Mouse (Mus musculus): ENCODE measurements around the gene Cabin1. TPM values are rescaled to one million over a fixed set of nuclear protein-coding genes. Genes with fewer than 3 reads are reported as not detected.

The Cabin1 gene
- total RNA-seq, 2 experiments from 2014 or later = 33.5 to 71.3 TPM

DNA sequence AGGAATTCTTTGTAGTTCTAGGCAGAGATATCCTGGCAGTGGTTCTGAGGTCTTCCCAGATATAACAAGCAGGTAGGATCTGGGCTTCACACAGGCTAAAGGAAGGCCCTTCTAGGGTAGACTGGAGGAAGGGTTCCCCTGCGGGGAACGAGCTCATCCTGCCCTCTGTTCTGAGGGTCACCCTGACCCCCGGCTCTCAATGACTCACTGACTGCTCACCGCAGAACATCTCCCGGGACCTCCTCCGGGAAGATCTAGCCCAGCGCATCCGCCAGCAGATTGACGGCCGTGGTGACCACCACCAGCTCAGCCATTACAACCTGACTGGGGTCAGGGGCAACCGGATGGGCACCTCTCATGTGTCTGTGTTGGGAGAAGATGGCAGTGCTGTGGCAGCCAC, 155.2 kb downstream of the Cabin1 start:
- ATAC-seq (replicated peaks; ENCODE audit: low FRiP score, low TSS enrichment, poor library complexity, severe bottlenecking) = no peak

DNA sequence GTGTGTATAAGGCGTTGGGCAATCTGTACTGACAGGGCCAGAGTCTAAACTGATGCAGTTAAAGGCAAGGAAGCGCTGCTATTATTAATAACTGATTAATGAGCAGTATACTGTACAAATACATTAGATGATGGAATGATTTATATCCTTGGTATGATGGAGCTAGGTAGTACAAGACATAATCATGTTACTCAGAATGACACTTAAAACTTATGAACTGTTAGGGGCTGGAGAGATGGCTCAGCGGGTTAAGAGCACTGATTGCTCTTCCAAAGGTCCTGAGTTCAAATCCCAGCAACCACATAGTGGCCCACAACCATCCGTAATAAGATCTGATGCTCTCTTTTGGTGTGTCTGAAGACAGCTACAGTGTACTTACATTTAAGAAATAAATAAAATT, 156.9 kb downstream of the Cabin1 start:
- ATAC-seq (replicated peaks; ENCODE audit: low FRiP score, low TSS enrichment, poor library complexity, severe bottlenecking) = no peak

DNA sequence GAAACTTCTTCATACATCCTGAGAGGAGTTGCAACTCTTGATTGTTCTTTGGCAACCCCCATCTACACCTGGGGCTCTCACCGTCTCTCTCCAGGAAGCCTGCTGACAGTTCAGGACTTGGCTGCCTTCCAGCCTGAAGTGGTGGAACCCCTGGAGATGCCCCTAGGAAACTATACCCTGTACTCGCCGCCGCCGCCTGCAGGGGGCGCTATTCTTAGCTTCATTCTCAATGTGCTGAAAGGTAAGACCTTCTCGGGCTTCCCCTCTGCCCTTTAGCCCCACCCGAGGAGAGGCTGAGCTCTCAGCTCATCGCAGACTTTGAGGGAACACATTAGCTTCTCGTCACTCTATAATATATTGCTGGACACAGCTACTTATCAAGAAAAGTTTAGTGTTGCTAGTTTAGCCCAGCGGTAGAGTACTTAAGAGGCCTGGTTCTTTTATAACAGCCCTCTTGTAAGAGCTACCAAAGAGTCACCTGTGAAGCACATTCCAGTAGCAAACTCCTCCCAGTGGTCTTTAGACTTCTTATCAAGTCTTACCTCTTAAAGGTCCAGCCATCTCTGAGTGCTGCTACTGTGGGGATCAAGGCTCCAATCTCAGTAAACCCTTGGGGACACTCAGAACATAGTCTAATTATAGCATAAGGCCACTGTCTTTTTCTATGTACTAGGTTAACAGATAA, 158.8 kb downstream of the Cabin1 start:
- ATAC-seq (replicated peaks; ENCODE audit: low FRiP score, low TSS enrichment, poor library complexity, severe bottlenecking) = no peak

DNA sequence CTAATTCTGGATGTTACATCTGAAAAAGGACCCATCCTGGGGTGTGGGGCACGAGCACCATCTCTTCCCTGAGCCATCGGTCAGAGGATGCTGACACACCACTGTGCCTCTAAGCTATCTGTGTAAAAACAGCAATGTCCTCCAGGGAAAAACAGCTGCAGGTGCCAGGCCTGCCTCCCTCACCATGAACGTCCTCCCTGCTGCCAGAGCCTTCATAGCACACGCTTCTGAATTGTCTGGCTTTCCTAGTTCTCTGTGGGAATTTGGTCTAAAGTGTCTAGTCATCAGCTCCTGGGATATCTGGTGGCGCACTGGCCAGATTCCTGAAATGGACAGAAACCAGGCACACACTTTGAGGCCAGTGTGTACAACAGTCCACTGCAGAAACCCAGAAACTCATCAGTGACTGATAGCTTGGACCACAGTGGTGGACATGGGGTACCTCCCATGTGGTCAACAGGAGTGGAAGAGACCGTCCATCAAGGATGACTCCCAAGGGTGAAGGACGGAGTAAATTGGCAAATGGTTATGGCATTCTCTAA, 163.9 kb downstream of the Cabin1 start:
- no peak for ATAC-seq (replicated peaks; ENCODE audit: low FRiP score, low TSS enrichment, poor library complexity, severe bottlenecking)

Other genes starting within 250 kb of the Cabin1 start
- gene Snrpd3, start 246.8 kb downstream of the Cabin1 start, total RNA-seq (2014; fragmentation: Nextera tagmentation) = 113 and 163 TPM in 2 replicates
- gene Snrpd3, start 246.8 kb downstream of the Cabin1 start, total RNA-seq (2017) = 74.2 and 142 TPM in 2 replicates
- gene Gucd1, start 246.4 kb downstream of the Cabin1 start, total RNA-seq (2014; fragmentation: Nextera tagmentation) = 13.9 and 18.9 TPM in 2 replicates
- gene Gucd1, start 246.4 kb downstream of the Cabin1 start, total RNA-seq (2017) = 14.8 and 19.3 TPM in 2 replicates
- gene Lrrc75b, start 204.0 kb downstream of the Cabin1 start, total RNA-seq (2014; fragmentation: Nextera tagmentation) = 0.07 TPM in 1 of 2 replicates, not detected in the other
- gene Lrrc75b, start 204.0 kb downstream of the Cabin1 start, total RNA-seq (2017) = not detected in 2 replicates
- gene Ggt1, start 202.7 kb downstream of the Cabin1 start, total RNA-seq (2014; fragmentation: Nextera tagmentation) = 3.3 TPM in 1 of 2 replicates, not detected in the other
- gene Ggt1, start 202.7 kb downstream of the Cabin1 start, total RNA-seq (2017) = not detected in 2 replicates
- gene Ggt5, start 175.0 kb downstream of the Cabin1 start, total RNA-seq (2014; fragmentation: Nextera tagmentation) = 0.52 and 0.67 TPM in 2 replicates
- 0.70 and 2.7 TPM in 2 replicates for gene Ggt5, start 175.0 kb downstream of the Cabin1 start, total RNA-seq (2017)
- gene Susd2, start 120.3 kb downstream of the Cabin1 start, total RNA-seq (2014; fragmentation: Nextera tagmentation) = 2.3 and 4.8 TPM in 2 replicates
- 0.69 and 0.94 TPM in 2 replicates for gene Susd2, start 120.3 kb downstream of the Cabin1 start, total RNA-seq (2017)
- 41.3 and 45.6 TPM in 2 replicates for gene Ddt, start 9.1 kb upstream of the Cabin1 start, total RNA-seq (2014; fragmentation: Nextera tagmentation)
- 39.1 and 49.7 TPM in 2 replicates for gene Ddt, start 9.1 kb upstream of the Cabin1 start, total RNA-seq (2017)
- gene Gm20441, start 16.6 kb upstream of the Cabin1 start, total RNA-seq (2014; fragmentation: Nextera tagmentation) = not detected in 2 replicates
- not detected in 2 replicates for gene Gm20441, start 16.6 kb upstream of the Cabin1 start, total RNA-seq (2017)
- 2.0 and 2.7 TPM in 2 replicates for gene Gstt3, start 17.1 kb upstream of the Cabin1 start, total RNA-seq (2014; fragmentation: Nextera tagmentation)
- 3.0 TPM in 1 of 2 replicates, not detected in the other for gene Gstt3, start 17.1 kb upstream of the Cabin1 start, total RNA-seq (2017)
- gene Gstt1, start 34.2 kb upstream of the Cabin1 start, total RNA-seq (2014; fragmentation: Nextera tagmentation) = 0.49 and 2.5 TPM in 2 replicates
- 1.4 and 2.1 TPM in 2 replicates for gene Gstt1, start 34.2 kb upstream of the Cabin1 start, total RNA-seq (2017)
- not detected in 2 replicates for gene Gstt4, start 58.2 kb upstream of the Cabin1 start, total RNA-seq (2014; fragmentation: Nextera tagmentation)
- 0.65 TPM in 1 of 2 replicates, not detected in the other for gene Gstt4, start 58.2 kb upstream of the Cabin1 start, total RNA-seq (2017)
- 9.3 and 15.1 TPM in 2 replicates for gene Gstt2, start 73.1 kb upstream of the Cabin1 start, total RNA-seq (2014; fragmentation: Nextera tagmentation)
- gene Gstt2, start 73.1 kb upstream of the Cabin1 start, total RNA-seq (2017) = 10.0 and 24.9 TPM in 2 replicates
- 591 and 602 TPM in 2 replicates for gene Mif, start 95.9 kb upstream of the Cabin1 start, total RNA-seq (2014; fragmentation: Nextera tagmentation)
- gene Mif, start 95.9 kb upstream of the Cabin1 start, total RNA-seq (2017) = 419 and 579 TPM in 2 replicates
- 1.7 TPM in 1 of 2 replicates, not detected in the other for gene Derl3, start 129.1 kb upstream of the Cabin1 start, total RNA-seq (2014; fragmentation: Nextera tagmentation)
- gene Derl3, start 129.1 kb upstream of the Cabin1 start, total RNA-seq (2017) = 0.69 TPM in 1 of 2 replicates, not detected in the other
- gene Smarcb1, start 157.3 kb upstream of the Cabin1 start, total RNA-seq (2014; fragmentation: Nextera tagmentation) = 98.4 and 103 TPM in 2 replicates
- gene Smarcb1, start 157.3 kb upstream of the Cabin1 start, total RNA-seq (2017) = 54.5 and 69.3 TPM in 2 replicates
- 177 and 314 TPM in 2 replicates for gene Chchd10, start 168.8 kb upstream of the Cabin1 start, total RNA-seq (2014; fragmentation: Nextera tagmentation)
- gene Chchd10, start 168.8 kb upstream of the Cabin1 start, total RNA-seq (2017) = 74.0 and 119 TPM in 2 replicates
- 0.96 and 1.9 TPM in 2 replicates for gene Mmp11, start 172.2 kb upstream of the Cabin1 start, total RNA-seq (2014; fragmentation: Nextera tagmentation)
- not detected in 2 replicates for gene Mmp11, start 172.2 kb upstream of the Cabin1 start, total RNA-seq (2017)
- 1.8 and 3.6 TPM in 2 replicates for gene Gm867, start 176.3 kb upstream of the Cabin1 start, total RNA-seq (2014; fragmentation: Nextera tagmentation)
- gene Gm867, start 176.3 kb upstream of the Cabin1 start, total RNA-seq (2017) = not detected in 2 replicates
- gene Vpreb3, start 178.7 kb upstream of the Cabin1 start, total RNA-seq (2014; fragmentation: Nextera tagmentation) = 6.1 and 35.6 TPM in 2 replicates
- not detected in 2 replicates for gene Vpreb3, start 178.7 kb upstream of the Cabin1 start, total RNA-seq (2017)
- 0.12 and 1.4 TPM in 2 replicates for gene Gm5134, start 190.2 kb upstream of the Cabin1 start, total RNA-seq (2014; fragmentation: Nextera tagmentation)
- gene Gm5134, start 190.2 kb upstream of the Cabin1 start, total RNA-seq (2017) = 0.38 TPM in 1 of 2 replicates, not detected in the other